Mouse (Mus musculus) left cerebral cortex, adult 2 months (tissue): Measurements from ENCODE around the gene Aldh8a1. TPM values are rescaled to one million over a fixed set of nuclear protein-coding genes. Genes with fewer than 3 reads are reported as not detected.
A peak's percentile ranks its signal among the peaks of the same experiment; 100 is the strongest.

Experiments
- DNase-seq, 2 experiments: peaks; one replicate each; pipeline ENCODE4 v3.0.0; 2021 to 2022; ENCODE audit warnings: low spot score in 2 of 2, mixed read lengths in 1 of 2; ENCODE audit errors: extremely low spot score in 1 of 2
- H3K27ac ChIP-seq: fragments of 200-600 bp; 2 replicates; pipeline ENCODE4 v1.8.1; 2022
- H3K4me3 ChIP-seq: fragments of 200-600 bp; 2 replicates; pipeline ENCODE4 v1.8.1; 2022
- CTCF ChIP-seq: fragments of 200-600 bp; IDR thresholded peaks from 2 replicates; pipeline ENCODE4 v1.8.1; 2022; ENCODE audit warnings: antibody characterized with exemption, mild to moderate bottlenecking, moderate library complexity
- intact Hi-C: fragments of 180-260 bp; cut with DNase I; formaldehyde crosslinking; loops from one replicate; pipeline ENCODE4 v1.15.1; 2025
- total RNA-seq, 2 experiments: library from RNA; stranded (reverse); gene quantifications; 2 replicates each; pipeline ENCODE4 v1.2.3; 2021

The Aldh8a1 gene
- total RNA-seq, 2 experiments from 2014 or later = 0.14 to 0.40 TPM

GRCm38 (mm10) chr10:21400453-21400852, 23.4 kb downstream of the Aldh8a1 start:
- no peak overlapping the region for H3K4me3 ChIP-seq
- no peak for DNase-seq
- H3K27ac ChIP-seq = no peak overlapping the region
- no peak for TF ChIP-seq CTCF
- intact Hi-C loops = no loop called here

GRCm38 (mm10) chr10:21401259-21401658, 24.2 kb downstream of the Aldh8a1 start:
- Histone ChIP-seq H3K27ac (no peak overlapping the region), H3K4me3 (no peak overlapping the region)
- TF ChIP-seq CTCF = no peak
- no peak for DNase-seq
- intact Hi-C loops = no loop called here

- no peak for TF ChIP-seq CTCF
Measured at GRCm38 (mm10) chr10:21404822-21405221, 27.7 kb downstream of the Aldh8a1 start.

GRCm38 (mm10) chr10:21405707-21406534, 28.8 kb downstream of the Aldh8a1 start:
- no peak overlapping the region for H3K27ac ChIP-seq
- no peak for TF ChIP-seq CTCF
- no peak overlapping the region for H3K4me3 ChIP-seq
- intact Hi-C loops = no loop called here
- DNase-seq = no peak

More at GRCm38 (mm10) chr10:21404822-21405221, 27.7 kb downstream of the Aldh8a1 start:
- no peak for DNase-seq
- intact Hi-C loops = no loop called here
- Histone ChIP-seq H3K27ac (no peak overlapping the region), H3K4me3 (no peak overlapping the region)

GRCm38 (mm10) chr10:21410711-21411110, 33.6 kb downstream of the Aldh8a1 start:
- DNase-seq = no peak
- no peak for TF ChIP-seq CTCF
- intact Hi-C loops = no loop called here
- Histone ChIP-seq H3K27ac (no peak overlapping the region), H3K4me3 (no peak overlapping the region)

- no peak for DNase-seq
- H3K4me3 ChIP-seq = no peak overlapping the region
- H3K27ac ChIP-seq = no peak overlapping the region
- TF ChIP-seq CTCF = no peak
- intact Hi-C loops = no loop called here
Measured at GRCm38 (mm10) chr10:21411621-21412205, 34.6 kb downstream of the Aldh8a1 start.

- no peak overlapping the region for H3K4me3 ChIP-seq
- TF ChIP-seq CTCF = no peak
- intact Hi-C loops = no loop called here
- no peak for DNase-seq
- no peak overlapping the region for H3K27ac ChIP-seq
Measured at GRCm38 (mm10) chr10:21415031-21415430, 37.9 kb downstream of the Aldh8a1 start.

- TF ChIP-seq CTCF = no peak
- intact Hi-C loops = no loop called here
- H3K27ac ChIP-seq = no peak overlapping the region
- no peak for DNase-seq
- no peak overlapping the region for H3K4me3 ChIP-seq
Measured at GRCm38 (mm10) chr10:21416184-21416583, 39.1 kb downstream of the Aldh8a1 start.

GRCm38 (mm10) chr10:21419188-21419587, 42.1 kb downstream of the Aldh8a1 start:
- no peak for TF ChIP-seq CTCF
- Histone ChIP-seq H3K4me3 (no peak overlapping the region), H3K27ac (no peak overlapping the region)
- intact Hi-C loops = no loop called here
- no peak for DNase-seq

- peak; percentile 37 to 65 for DNase-seq
- peak; percentile 62 for TF ChIP-seq CTCF
- no peak overlapping the region for H3K4me3 ChIP-seq
- H3K27ac ChIP-seq = no peak overlapping the region
- intact Hi-C loops = no loop called here
Measured at GRCm38 (mm10) chr10:21420457-21421424, 43.6 kb downstream of the Aldh8a1 start.

- TF ChIP-seq CTCF = no peak
- intact Hi-C loops = no loop called here
- H3K4me3 ChIP-seq = no peak overlapping the region
- DNase-seq = no peak
- no peak overlapping the region for H3K27ac ChIP-seq
Measured at GRCm38 (mm10) chr10:21426515-21426914, 49.4 kb downstream of the Aldh8a1 start.

- no peak for TF ChIP-seq CTCF
- no peak for DNase-seq
- no peak overlapping the region for H3K27ac ChIP-seq
- intact Hi-C loops = no loop called here
- no peak overlapping the region for H3K4me3 ChIP-seq
Measured at GRCm38 (mm10) chr10:21427996-21428395, 50.9 kb downstream of the Aldh8a1 start.
